In the genomic region with DNA sequence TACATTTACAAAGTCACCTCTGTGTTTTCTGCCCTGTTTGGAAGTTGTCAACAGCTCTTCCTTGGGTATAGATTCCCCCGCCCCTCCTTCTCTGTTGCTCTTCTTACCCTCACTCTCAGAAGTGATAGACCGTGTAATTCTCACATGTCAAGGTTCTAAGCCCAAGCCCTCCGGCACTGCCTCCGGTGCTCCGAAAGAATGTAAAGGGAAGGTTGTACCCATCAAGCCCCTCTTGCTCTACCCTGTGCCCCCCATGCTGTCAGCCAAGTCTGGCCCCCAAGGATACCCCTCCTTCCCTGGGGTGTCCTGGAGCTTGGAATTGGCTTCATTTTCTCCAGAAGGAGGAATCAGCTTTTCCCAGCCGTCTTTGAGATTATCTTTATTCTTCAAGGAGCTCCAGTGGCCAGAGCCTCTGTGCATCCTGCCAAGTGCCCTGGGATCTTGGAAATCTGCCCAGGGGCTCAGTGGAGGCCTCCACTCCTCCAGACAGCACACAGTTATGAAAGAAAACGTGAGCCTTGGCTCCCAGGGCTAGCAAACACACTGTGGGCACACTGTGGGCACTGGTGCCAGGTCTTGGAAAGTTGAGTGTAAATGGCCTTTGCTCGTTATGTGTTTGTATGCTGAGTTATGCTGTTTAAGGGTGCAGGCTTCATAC, we compare ENCODE assay signal across 7 mouse cellular contexts. TPM values are rescaled to one million over a fixed set of nuclear protein-coding genes. Genes with fewer than 3 reads are reported as not detected.
A peak's percentile ranks its signal among the peaks of the same experiment; 100 is the strongest.
DNase-seq lines count a peak whose midpoint lies in the region.

No protein-coding gene starts in this region.

- DNase-seq in kidney, postnatal 10 days = peak; percentile 53
- no peak for DNase-seq in kidney, adult 11 months
- DNase-seq in adrenal gland, postnatal 10 days = peak; percentile 81
- peak; percentile 80 for DNase-seq in cerebellum, adult 9-11 months
- DNase-seq in lung, postnatal 14 days = peak; percentile 74
- no peak for DNase-seq in natural killer cell, adult 2 months (ENCODE audit: low spot score in 2 of 2)
- no peak for DNase-seq in embryo, embryonic 11 days

RNA-seq across cellular contexts. Expression of gene Tmem132c, which starts 59.1 kb away (rescaled TPM):
- total RNA-seq in adrenal gland, postnatal 10 days (2021) = 1 to 10 TPM; 1.5 to 2.3 TPM

Comparison
In these comparisons a context has a peak if more than half of its experiments do, and no peak if none do; other contexts are left out.
1. DNase-seq: peak in kidney, postnatal 10 days (single experiment), adrenal gland, postnatal 10 days (single experiment), cerebellum, adult 9-11 months (single experiment) and lung, postnatal 14 days (single experiment); none in kidney, adult 11 months (single experiment), natural killer cell, adult 2 months (0 of 2) and embryo, embryonic 11 days (single experiment).